Mouse (Mus musculus) cerebellum, adult 2 months (tissue): Measurements from ENCODE around the gene Aff3. TPM values are rescaled to one million over a fixed set of nuclear protein-coding genes. Genes with fewer than 3 reads are reported as not detected.

Source experiments
- DNase-seq, 2 experiments: peaks; one replicate each; pipeline ENCODE4 v3.0.0; 2021
- H3K27ac ChIP-seq: fragments of 200-500 bp; 2 replicates; pipeline ENCODE4 v1.5.1; 2012; ENCODE audit warnings: low read length, control low read depth, inconsistent platforms; ENCODE audit not compliant: insufficient read depth
- H3K27me3 ChIP-seq: fragments of 200-500 bp; 2 replicates; pipeline ENCODE4 v1.6.1; 2012; ENCODE audit warnings: inconsistent platforms, mild to moderate bottlenecking, low read length, moderate library complexity; ENCODE audit not compliant: control insufficient read depth, insufficient read depth
- H3K4me1 ChIP-seq: fragments of 200-500 bp; 2 replicates; pipeline ENCODE4 v1.6.1; 2011; ENCODE audit warnings: low read length; ENCODE audit not compliant: control insufficient read depth, insufficient read depth
- H3K4me3 ChIP-seq: fragments of 200-500 bp; replicated peaks from 2 replicates; pipeline ENCODE3; 2011; ENCODE audit warnings: mild to moderate bottlenecking, low read depth, low read length, control low read depth; ENCODE audit not compliant: insufficient read depth
- CTCF ChIP-seq: fragments of 200-500 bp; IDR thresholded peaks from 2 replicates; pipeline ENCODE4 v1.5.1; 2011; ENCODE audit warnings: low read depth, mild to moderate bottlenecking, control low read depth, low read length, moderate library complexity, borderline replicate concordance; ENCODE audit not compliant: insufficient read depth
- POLR2A ChIP-seq: fragments of 200-500 bp; IDR thresholded peaks from 2 replicates; pipeline ENCODE4 v1.6.1; 2011; ENCODE audit warnings: low read length, control low read depth, borderline replicate concordance; ENCODE audit not compliant: insufficient read depth
- WGBS: fragments of 180-500 bp; shearing (Covaris S2); methylation state at CpG from one replicate; pipeline ENCODE4 v1.1.7; 2018; 5-methylcytosine and 5-hydroxymethylcytosine counted together
- polyA plus RNA-seq: library from polyadenylated mRNA; depleted of rRNA; stranded (reverse); fragments of >200 nt; gene quantifications from 2 replicates; pipeline ENCODE4 v1.2.3, GENCODE M21; 2012

Aff3 gene
- polyA plus RNA-seq, 1 experiment: 19.8 TPM

- no peak overlapping the region for H3K27ac ChIP-seq
- H3K4me1 ChIP-seq: no peaks in the 10 kb centered on the region
- H3K27me3 ChIP-seq: no peaks in the 10 kb centered on the region
- TF ChIP-seq CTCF (no peak), POLR2A (no peak)
- no peak for DNase-seq
- 89% methylated on average over 10 of the region's 10 CpGs for WGBS
- H3K4me3 ChIP-seq: no peak overlapping the region
Observed at GRCm38 (mm10) chr1:38683158-38683721, 18.5 kb upstream of the Aff3 start.

- Histone ChIP-seq H3K27me3 (no peaks in the 10 kb centered on the region), H3K4me1 (no peaks in the 10 kb centered on the region), H3K27ac (no peak overlapping the region), H3K4me3 (no peak overlapping the region)
- 42% methylated on average over 8 of the region's 8 CpGs for WGBS
- DNase-seq: no peak
- TF ChIP-seq CTCF (no peak), POLR2A (no peak)
Observed at GRCm38 (mm10) chr1:38679890-38680289, 15.1 kb upstream of the Aff3 start.

- Histone ChIP-seq H3K27ac (no peak overlapping the region), H3K4me1 (no peaks in the 10 kb centered on the region), H3K4me3 (no peak overlapping the region), H3K27me3 (no peaks in the 10 kb centered on the region)
- 81% methylated on average over 3 of the region's 3 CpGs for WGBS
- no peak for TF ChIP-seq CTCF
- no peak for TF ChIP-seq POLR2A
- no peak for DNase-seq
Observed at GRCm38 (mm10) chr1:38671756-38672155, 7.0 kb upstream of the Aff3 start.

GRCm38 (mm10) chr1:38671019-38671418 is 6.3 kb upstream of the Aff3 start:
- Histone ChIP-seq H3K27me3 (no peaks in the 10 kb centered on the region), H3K4me3 (no peak overlapping the region), H3K27ac (no peak overlapping the region), H3K4me1 (no peaks in the 10 kb centered on the region)
- TF ChIP-seq POLR2A (no peak), CTCF (no peak)
- 83% methylated on average over 5 of the region's 5 CpGs for WGBS
- DNase-seq: no peak

- H3K4me3 ChIP-seq: no peak overlapping the region
- no peak for DNase-seq
- TF ChIP-seq CTCF (no peak), POLR2A (no peak)
- WGBS: 96% methylated on average over 10 of the region's 10 CpGs
- H3K4me1 ChIP-seq: no peaks in the 10 kb centered on the region
- no peaks in the 10 kb centered on the region for H3K27me3 ChIP-seq
- H3K27ac ChIP-seq: no peak overlapping the region
Observed at GRCm38 (mm10) chr1:38668327-38668726, 3.6 kb upstream of the Aff3 start.

DNA sequence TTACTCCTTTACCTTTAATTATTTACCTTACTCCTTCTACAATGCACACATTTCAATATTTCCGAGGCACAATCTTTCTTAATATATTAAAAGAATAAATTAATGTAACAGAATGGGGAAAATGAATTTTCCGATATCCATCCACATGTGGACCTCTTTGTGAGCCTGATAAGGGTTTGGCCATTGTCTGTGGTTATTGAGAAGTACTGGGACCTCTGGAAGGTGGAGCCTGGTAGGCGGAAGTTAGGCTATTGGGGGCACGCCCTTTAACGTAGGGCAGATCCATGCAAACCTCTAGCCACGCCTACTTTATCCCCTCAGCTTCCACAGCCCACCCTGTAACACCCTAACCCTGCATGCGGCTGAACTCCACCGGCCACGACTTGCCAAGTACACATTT is 3.1 kb upstream of the Aff3 start:
- WGBS: 89% methylated on average over 9 of the region's 9 CpGs
- Histone ChIP-seq H3K27me3 (no peaks in the 10 kb centered on the region), H3K4me1 (no peaks in the 10 kb centered on the region), H3K4me3 (no peak overlapping the region), H3K27ac (no peak overlapping the region)
- DNase-seq: no peak
- TF ChIP-seq POLR2A (no peak), CTCF (no peak)

DNA sequence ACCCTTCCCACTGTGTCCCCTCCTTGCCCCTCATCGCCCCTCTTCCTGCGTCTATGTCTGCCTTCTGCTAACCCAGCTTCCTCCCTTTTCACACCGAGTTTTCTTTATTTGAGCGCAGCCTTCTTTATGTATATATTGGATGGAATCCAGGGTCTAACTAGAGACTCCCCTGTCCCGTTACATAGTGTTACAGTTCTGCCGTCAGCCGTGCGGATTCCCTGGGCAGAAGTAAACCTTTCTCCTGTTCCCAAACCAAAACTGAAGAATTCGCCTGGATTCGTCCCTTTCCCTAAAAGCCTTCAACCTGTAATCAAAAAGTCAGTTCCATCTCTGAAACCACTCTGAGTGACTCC is 2.0 kb upstream of the Aff3 start:
- Histone ChIP-seq H3K27ac (no peak overlapping the region), H3K4me1 (no peaks in the 10 kb centered on the region), H3K27me3 (no peaks in the 10 kb centered on the region), H3K4me3 (no peak overlapping the region)
- no peak for TF ChIP-seq CTCF
- no peak for TF ChIP-seq POLR2A
- DNase-seq: no peak
- WGBS: 55% methylated on average over 10 of the region's 10 CpGs

- Histone ChIP-seq H3K27ac (no peak overlapping the region), H3K4me1 (no peaks in the 10 kb centered on the region), H3K4me3 (no peak overlapping the region), H3K27me3 (no peaks in the 10 kb centered on the region)
- DNase-seq: no peak
- TF ChIP-seq CTCF (no peak), POLR2A (no peak)
- WGBS: 56% methylated on average over 5 of the region's 5 CpGs
Observed at GRCm38 (mm10) chr1:38666111-38666765, 1.5 kb upstream of the Aff3 start.

DNA sequence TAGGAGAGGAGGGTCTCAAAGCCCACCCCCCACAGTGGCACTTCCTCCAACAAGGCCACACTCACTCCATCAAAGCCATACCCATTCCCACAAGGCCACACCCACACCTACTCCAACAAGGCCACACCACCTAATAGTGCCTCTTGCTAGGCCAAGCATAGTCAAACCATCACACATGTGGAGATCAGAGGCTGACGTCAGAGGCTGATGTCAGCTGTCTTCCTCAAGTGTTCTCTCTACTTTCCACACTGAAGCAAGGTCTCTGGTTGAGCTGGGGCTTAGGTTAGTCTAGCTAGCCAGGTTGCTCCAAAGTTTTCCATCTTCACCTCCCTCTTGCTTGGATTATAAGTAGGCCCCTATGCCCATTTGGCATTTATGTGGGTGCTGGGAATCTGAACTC is 856 bp upstream of the Aff3 start:
- no peak for DNase-seq

More for the DNA sequence above, 856 bp upstream of the Aff3 start:
- WGBS: 78% methylated on average over 1 of the region's 1 CpGs
- TF ChIP-seq POLR2A (no peak), CTCF (no peak)
- H3K27ac ChIP-seq: no peak overlapping the region
- no peaks in the 10 kb centered on the region for H3K4me1 ChIP-seq
- H3K27me3 ChIP-seq: no peaks in the 10 kb centered on the region
- no peak overlapping the region for H3K4me3 ChIP-seq
